Mouse (Mus musculus) MEL (cell line): ENCODE measurements at regions not wholly inside any gene's neighbourhood (a gene's known extent, or its start where the extent isn't known, plus 50 kb on each side); places are given as distances from the start of the nearest gene placed in this dataset.

Experiments
- CHD1 ChIP-seq: IDR thresholded peaks from 2 replicates; pipeline ENCODE4 v1.6.1; 2012; ENCODE audit warnings: low read depth, mild to moderate bottlenecking, inconsistent platforms, low read length, improper control_type of control experiment
- CTCF ChIP-seq, 3 experiments: IDR thresholded peaks in 2 of 3; conservative IDR thresholded peaks in 1 of 3; 2 replicates each; pipeline ENCODE4 v1.5.1; 2011 to 2012; ENCODE audit warnings: low read length in 3 of 3, low read depth in 2 of 3, mild to moderate bottlenecking in 2 of 3, improper control_type of control experiment in 1 of 3, inconsistent platforms in 1 of 3, mixed read lengths in 1 of 3, moderate library complexity in 1 of 3; ENCODE audit not compliant: control insufficient read depth in 1 of 3, insufficient read depth in 1 of 3, poor library complexity in 1 of 3, severe bottlenecking in 1 of 3
- GATA1 ChIP-seq: IDR thresholded peaks from 2 replicates; pipeline ENCODE4 v1.6.1; 2011; ENCODE audit warnings: low read depth, low read length, improper control_type of control experiment
- HCFC1 ChIP-seq: IDR thresholded peaks from 2 replicates; pipeline ENCODE4 v1.6.1; 2012; ENCODE audit warnings: low read depth, mild to moderate bottlenecking, inconsistent platforms, low read length, improper control_type of control experiment, moderate library complexity
- MAFK ChIP-seq: IDR thresholded peaks from 2 replicates; pipeline ENCODE4 v1.6.1; 2011; ENCODE audit warnings: low read depth, mild to moderate bottlenecking, low read length, improper control_type of control experiment, borderline replicate concordance
- MXI1 ChIP-seq: IDR thresholded peaks from 2 replicates; pipeline ENCODE4 v1.6.1; 2011; ENCODE audit warnings: mild to moderate bottlenecking, low read depth, low read length, improper control_type of control experiment
- MYB ChIP-seq: IDR thresholded peaks from 2 replicates; pipeline ENCODE4 v1.6.1; 2011; ENCODE audit warnings: mild to moderate bottlenecking, low read depth, low read length, improper control_type of control experiment
- POLR2A ChIP-seq, 2 experiments: IDR thresholded peaks; 2 replicates each; pipeline ENCODE4 v1.6.1; 2011 to 2012; ENCODE audit warnings: low read length in 2 of 2, mild to moderate bottlenecking in 2 of 2, control low read depth in 1 of 2, improper control_type of control experiment in 1 of 2, low read depth in 1 of 2, moderate library complexity in 1 of 2; ENCODE audit not compliant: control insufficient read depth in 1 of 2, insufficient read depth in 1 of 2, poor library complexity in 1 of 2
- TCF12 ChIP-seq: IDR thresholded peaks from 2 replicates; pipeline ENCODE4 v1.6.1; 2014; ENCODE audit warnings: low read depth, mild to moderate bottlenecking, inconsistent platforms, low read length, improper control_type of control experiment, moderate library complexity
- USF1 ChIP-seq: IDR thresholded peaks from 2 replicates; pipeline ENCODE4 v1.6.1; 2014; ENCODE audit warnings: low read depth, mild to moderate bottlenecking, inconsistent platforms, low read length, improper control_type of control experiment, moderate library complexity
- ZC3H11A ChIP-seq: IDR thresholded peaks from 2 replicates; pipeline ENCODE4 v1.6.1; 2012; ENCODE audit warnings: low read depth, mild to moderate bottlenecking, inconsistent platforms, low read length, improper control_type of control experiment

DNA sequence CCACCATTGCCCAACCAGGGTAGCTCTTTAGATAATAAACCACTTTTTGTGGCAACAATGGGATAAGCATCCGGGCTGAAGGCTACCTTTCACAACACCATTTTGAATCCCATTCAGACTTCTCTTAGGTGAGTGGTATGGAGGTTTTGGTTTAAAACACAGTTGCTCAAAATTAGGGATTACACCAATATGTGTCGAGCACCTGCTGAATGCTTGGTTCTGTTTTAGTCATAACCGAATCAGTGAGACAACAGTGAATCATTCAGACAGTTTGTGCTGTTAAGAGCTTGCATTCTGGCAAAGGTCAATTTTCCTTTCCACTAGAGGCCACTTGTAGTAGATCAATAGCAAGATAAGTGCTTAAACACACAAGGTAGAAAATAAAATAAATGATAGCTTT is 561.2 kb upstream of the Gm9747 start:
- no peak for TF ChIP-seq CTCF (IDR thresholded peaks at IDR 0.05 in 2 of 3, conservative IDR thresholded peaks at IDR 0.05 in 1 of 3; ENCODE audit: control insufficient read depth in 1 of 3, insufficient read depth in 1 of 3, low read depth in 2 of 3, low read length in 3 of 3, poor library complexity in 1 of 3, severe bottlenecking in 1 of 3)
- no peak for TF ChIP-seq HCFC1
- TF ChIP-seq POLR2A (IDR thresholded peaks at IDR 0.05; ENCODE audit: control insufficient read depth in 1 of 2, insufficient read depth in 1 of 2, low read depth in 1 of 2, low read length in 2 of 2, poor library complexity in 1 of 2) = no peak
- no peak for TF ChIP-seq ZC3H11A
- TF ChIP-seq TCF12 = no peak
- no peak for TF ChIP-seq MXI1
- no peak for TF ChIP-seq USF1
- TF ChIP-seq MAFK = no peak
- TF ChIP-seq GATA1 = no peak
- no peak for TF ChIP-seq MYB
- no peak for TF ChIP-seq CHD1
